Mouse (Mus musculus): Measurements from ENCODE around the gene Mfsd8. TPM values are rescaled to one million over a fixed set of nuclear protein-coding genes. Genes with fewer than 3 reads are reported as not detected.

The Mfsd8 gene
- polyA plus RNA-seq (2015; fragmentation: Illumina TruSeq; extraction: RNeasy Lipid Tissue Mini Kit (QIAGEN cat#74804); ENCODE audit: low read depth, low replicate concordance): 19.9 TPM

GRCm38 (mm10) chr3:40846473-40846956 is at the start of gene Mfsd8:
Gene Mfsd8, minus strand, starts transcription at chr3:40846886.

GRCm38 (mm10) chr3:40846957-40847017 is 101 bp upstream of the Mfsd8 start, which contains the start of gene Abhd18:
Gene Abhd18, plus strand, starts transcription at chr3:40846970.

GRCm38 (mm10) chr3:40799530-40800372 is 46.9 kb downstream of the Mfsd8 start, which contains the start of gene Plk4:
Gene Plk4, plus strand, starts transcription at chr3:40800019.

Other genes with a start within 250 kb of the Mfsd8 start
- gene Slc25a31, start 138.0 kb downstream of the Mfsd8 start, polyA plus RNA-seq (2015; fragmentation: Illumina TruSeq; extraction: RNeasy Lipid Tissue Mini Kit (QIAGEN cat#74804); ENCODE audit: low read depth, low replicate concordance): not detected
- 94.4 TPM for gene Hspa4l, start 102.4 kb downstream of the Mfsd8 start, polyA plus RNA-seq (2015; fragmentation: Illumina TruSeq; extraction: RNeasy Lipid Tissue Mini Kit (QIAGEN cat#74804); ENCODE audit: low read depth, low replicate concordance)
- 6.6 TPM for gene Plk4, start 46.9 kb downstream of the Mfsd8 start, polyA plus RNA-seq (2015; fragmentation: Illumina TruSeq; extraction: RNeasy Lipid Tissue Mini Kit (QIAGEN cat#74804); ENCODE audit: low read depth, low replicate concordance)
- gene Abhd18, start 84 bp upstream of the Mfsd8 start, polyA plus RNA-seq (2015; fragmentation: Illumina TruSeq; extraction: RNeasy Lipid Tissue Mini Kit (QIAGEN cat#74804); ENCODE audit: low read depth, low replicate concordance): 21.7 TPM
- not detected for gene 1700034I23Rik, start 55.7 kb upstream of the Mfsd8 start, polyA plus RNA-seq (2015; fragmentation: Illumina TruSeq; extraction: RNeasy Lipid Tissue Mini Kit (QIAGEN cat#74804); ENCODE audit: low read depth, low replicate concordance)
- gene Larp1b, start 102.9 kb upstream of the Mfsd8 start, polyA plus RNA-seq (2015; fragmentation: Illumina TruSeq; extraction: RNeasy Lipid Tissue Mini Kit (QIAGEN cat#74804); ENCODE audit: low read depth, low replicate concordance): 16.5 TPM
- gene Pgrmc2, start 236.2 kb upstream of the Mfsd8 start, polyA plus RNA-seq (2015; fragmentation: Illumina TruSeq; extraction: RNeasy Lipid Tissue Mini Kit (QIAGEN cat#74804); ENCODE audit: low read depth, low replicate concordance): 54.9 TPM

Data from brain, adult 10 weeks (tissue).